Mouse (Mus musculus) G1E (cell line): Measurements from ENCODE around the gene Fstl4.
"Not testable (repeated sequence)": the region's sequence is repeated elsewhere in the genome, so short reads cannot be mapped to it uniquely, and the experiment has no call there.

Experiments
- CTCF ChIP-seq: IDR thresholded peaks from 2 replicates; pipeline ENCODE4 v1.5.1; 2012; ENCODE audit warnings: low read depth, low read length, inconsistent platforms, mixed read lengths
- GATA1 ChIP-seq: IDR thresholded peaks from 2 replicates; pipeline ENCODE4 v1.6.1; 2012; ENCODE audit warnings: borderline replicate concordance, low read length, inconsistent platforms, mixed read lengths
- GATA2 ChIP-seq: IDR thresholded peaks from 2 replicates; pipeline ENCODE4 v1.6.1; 2012; ENCODE audit warnings: low read depth, low read length, inconsistent platforms, borderline replicate concordance
- POLR2AphosphoS5 ChIP-seq: IDR thresholded peaks from 2 replicates; pipeline ENCODE4 v1.6.1; 2012; ENCODE audit warnings: low read depth, low read length, inconsistent platforms; ENCODE audit not compliant: insufficient replicate concordance
- TAL1 ChIP-seq: conservative IDR thresholded peaks from 2 replicates; pipeline ENCODE4 v1.6.1; 2012; ENCODE audit warnings: low read depth, low read length, inconsistent platforms, mixed read lengths

- TF ChIP-seq GATA1, GATA2, CTCF, TAL1, POLR2AphosphoS5: not testable (repeated sequence)
Measured at GRCm38 (mm10) chr11:53196551-53196950, 432.1 kb downstream of the Fstl4 start.
